Mouse (Mus musculus) mature B cell (primary cell): ENCODE data around the gene Slc25a31.

Source experiments
- in situ Hi-C: fragments of 300-500 bp; cut with MboI; formaldehyde crosslinking; loops from 2 replicates; pipeline ENCODE4 v1.14.3; 2019

The Slc25a31 gene

DNA sequence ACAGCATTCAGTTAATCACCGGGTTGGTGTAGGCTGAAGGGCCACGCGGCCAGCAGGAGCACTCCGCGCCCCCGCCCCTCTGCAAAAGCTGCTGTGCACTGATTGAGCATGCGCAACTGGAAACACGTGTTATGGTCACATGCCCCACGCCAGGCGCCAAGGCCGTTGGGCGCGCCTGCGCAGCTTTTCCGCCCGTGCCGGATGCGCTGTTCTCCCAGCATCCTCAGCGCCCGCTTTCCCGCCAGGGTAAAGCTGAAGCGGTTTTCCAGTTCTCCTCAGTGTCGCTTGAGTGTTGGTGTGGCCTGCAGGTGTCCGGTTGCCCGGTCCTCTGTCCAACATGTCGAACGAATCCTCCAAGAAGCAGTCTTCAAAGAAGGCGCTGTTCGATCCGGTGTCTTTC is at the start of gene Slc25a31:
Slc25a31 (plus strand) TSS at position 201 of the 400 bp plus-strand sequence.
- in situ Hi-C loops = no loop called here

DNA sequence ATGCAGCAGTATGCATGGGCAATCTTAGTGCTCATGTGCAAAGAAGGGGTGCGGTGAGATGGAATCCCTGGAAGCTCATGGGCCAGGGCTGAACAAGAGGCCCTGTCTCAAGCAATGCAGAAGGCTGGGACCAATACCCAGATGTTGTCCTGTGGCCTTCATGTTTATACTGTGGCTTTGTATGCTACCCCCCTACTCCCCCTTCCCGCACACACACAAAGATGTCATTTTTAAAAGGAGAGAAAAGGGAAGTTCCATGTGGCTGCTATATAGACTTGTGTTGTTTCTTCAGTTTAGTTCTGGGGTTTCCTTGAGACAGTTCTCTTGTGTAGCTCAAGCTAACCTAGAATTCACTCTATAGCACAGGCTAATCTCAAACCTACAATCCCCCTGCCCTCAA is 48.4 kb upstream of the Slc25a31 start:
- in situ Hi-C loops = no loop called here

DNA sequence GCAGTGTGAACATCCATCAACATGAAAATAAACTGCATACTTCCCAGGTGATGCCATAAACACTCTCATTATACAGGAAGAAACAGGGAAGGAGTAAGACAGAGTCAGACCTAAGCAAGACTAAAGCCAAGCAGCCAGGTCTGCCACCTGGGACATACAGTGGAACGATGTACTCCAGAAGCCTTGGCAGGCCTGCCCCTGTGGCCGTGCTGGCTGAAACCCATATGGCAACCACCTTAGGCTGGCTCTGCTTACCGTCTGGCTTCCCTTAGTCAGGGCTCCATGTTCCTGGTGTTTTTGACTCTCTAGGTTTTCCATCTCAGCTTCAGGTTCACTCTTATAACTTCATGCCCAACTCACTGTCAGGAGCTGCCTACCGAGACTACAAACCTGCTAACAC is 42.5 kb upstream of the Slc25a31 start:
- in situ Hi-C loops = no loop called here

DNA sequence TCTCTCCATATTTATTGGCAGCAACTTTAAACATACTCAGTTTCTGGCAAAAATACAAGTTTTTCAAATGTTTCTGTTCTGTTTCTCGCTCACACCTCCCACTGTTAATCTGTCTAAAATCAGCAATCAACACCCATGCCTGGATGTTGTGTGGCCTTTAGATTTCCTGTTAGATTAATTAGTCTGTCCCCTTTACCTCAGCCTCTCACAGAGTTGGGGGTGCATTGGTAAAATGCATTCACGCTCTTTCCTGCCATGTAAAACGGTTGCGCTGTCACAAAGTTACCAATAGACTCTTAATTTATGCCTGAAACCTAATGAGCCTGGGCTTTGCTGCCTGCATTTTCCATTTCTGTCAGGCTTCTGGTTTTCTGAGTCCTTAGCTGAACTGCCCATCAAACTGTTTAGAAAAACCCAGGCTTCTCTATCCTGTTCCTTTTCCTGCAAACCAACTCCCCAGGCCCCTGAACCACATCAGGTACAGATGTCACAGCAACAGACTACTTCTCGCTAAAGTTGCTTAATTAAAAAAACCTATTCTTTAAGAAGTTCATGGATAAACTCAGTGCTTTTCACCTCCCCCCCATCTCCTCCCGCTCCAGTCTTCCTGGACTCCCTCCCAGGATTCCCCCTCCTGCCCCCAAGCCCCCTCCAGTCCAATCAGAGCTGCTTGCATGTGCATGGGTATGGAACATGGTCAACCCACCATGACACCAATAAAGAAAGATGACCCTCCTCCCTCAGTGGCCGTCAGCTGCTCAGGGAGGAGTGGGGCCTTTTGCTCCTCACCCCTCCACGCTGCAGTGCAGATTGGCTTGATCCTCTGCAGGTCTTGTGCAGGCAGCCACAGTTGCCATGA is 41.6 kb upstream of the Slc25a31 start:
- in situ Hi-C loops = no loop called here

DNA sequence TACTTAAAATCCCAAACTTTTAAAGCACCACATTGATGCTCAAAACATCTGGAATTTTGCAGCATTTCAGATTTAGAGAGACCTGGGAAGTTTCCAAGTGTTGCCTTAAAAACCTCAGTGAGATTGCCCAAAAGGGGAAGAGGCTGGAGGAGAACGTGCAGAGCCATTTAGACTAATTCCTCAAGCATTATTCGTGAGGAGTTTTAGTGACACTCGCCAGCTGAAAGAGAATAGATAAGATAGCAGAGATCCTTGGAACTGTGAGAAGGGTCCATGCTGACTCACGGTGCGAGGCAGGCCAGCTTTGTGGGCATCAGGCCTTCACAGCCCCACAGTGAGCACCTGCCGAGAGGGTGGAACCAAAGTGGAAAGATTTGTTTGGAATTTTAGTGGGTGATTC is 39.8 kb upstream of the Slc25a31 start:
- in situ Hi-C loops = no loop called here

DNA sequence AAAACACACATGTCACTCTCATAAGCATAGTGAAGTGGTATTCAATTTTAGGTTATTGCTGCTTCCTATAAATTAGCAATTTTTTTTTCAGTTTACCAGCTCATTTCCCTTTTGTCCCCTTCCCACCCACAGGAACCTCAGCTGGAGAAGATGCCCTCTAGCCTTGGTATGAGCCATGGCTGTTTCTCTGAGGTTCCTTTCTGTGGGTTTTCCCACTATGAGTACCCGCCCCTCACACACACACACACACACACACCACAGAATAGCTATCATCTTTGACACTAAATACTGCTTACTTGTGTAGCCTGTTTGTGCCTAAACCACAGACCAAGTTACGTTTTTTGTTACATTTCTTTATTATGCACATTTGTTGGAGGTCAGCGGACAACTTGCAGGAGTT is 39.3 kb upstream of the Slc25a31 start:
- in situ Hi-C loops = no loop called here

DNA sequence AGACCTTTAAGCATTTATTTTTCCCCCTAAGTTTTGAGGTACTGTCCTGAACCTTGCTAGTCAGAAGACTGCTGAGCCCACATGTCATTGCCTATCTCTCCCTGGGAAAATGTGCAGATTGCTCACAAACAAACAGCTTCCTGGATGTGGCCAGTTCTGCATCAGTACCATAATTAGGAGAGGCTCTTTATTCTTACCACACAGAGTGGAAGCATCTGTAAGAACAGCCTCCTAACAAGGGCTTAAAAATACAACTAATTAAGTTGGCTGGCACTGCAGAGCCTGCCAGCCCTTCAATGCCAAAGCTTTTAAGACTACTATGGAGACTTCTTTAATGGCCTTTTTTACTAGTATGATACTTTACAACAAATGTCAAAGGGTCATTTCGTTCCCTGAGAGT is 35.1 kb upstream of the Slc25a31 start:
- in situ Hi-C loops = no loop called here

DNA sequence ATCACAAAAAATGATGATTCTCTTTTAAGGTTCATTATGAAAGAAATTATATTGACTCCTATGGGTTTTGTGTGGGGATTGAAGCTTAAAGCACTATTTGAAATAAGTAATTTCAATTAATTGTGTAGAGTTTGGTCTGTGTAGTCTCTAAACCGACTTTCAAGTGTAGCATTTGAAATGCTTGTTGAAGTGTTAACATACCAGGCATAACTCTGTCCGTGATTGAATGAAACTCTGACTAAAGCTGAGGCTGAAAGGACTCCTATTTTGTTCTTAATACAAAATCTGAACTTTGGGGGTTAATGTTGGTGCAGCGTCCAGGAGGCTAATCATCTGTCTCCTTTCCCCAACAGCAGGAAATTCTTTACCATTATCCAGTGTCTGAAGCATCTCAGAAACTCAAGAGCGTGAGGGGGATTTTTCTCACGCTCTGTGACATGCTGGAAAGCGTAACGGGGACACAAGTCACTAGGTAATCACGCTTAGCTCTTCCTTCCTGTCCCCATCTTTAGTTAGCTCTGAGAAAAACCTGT is 33.7 kb upstream of the Slc25a31 start:
- in situ Hi-C loops = no loop called here

DNA sequence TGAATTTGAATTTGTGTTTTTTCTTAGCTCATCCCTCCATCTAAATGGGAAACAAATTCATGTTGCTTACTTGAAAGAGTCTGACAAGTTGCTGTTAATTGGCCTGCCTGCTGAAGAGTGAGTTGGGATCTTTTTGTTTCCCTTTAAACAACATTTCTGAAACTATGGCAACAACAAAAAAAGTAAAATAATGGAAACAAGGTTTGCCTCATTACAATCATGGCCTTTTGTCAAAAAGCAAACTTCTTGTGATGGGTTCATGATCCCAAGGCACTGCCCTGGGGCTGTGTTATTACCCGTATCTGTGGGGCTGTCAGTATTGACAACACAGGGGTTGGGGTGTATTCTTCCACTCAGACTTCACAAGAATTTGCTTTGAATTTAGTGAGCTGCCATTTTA is 29.8 kb upstream of the Slc25a31 start:
- in situ Hi-C loops = no loop called here

DNA sequence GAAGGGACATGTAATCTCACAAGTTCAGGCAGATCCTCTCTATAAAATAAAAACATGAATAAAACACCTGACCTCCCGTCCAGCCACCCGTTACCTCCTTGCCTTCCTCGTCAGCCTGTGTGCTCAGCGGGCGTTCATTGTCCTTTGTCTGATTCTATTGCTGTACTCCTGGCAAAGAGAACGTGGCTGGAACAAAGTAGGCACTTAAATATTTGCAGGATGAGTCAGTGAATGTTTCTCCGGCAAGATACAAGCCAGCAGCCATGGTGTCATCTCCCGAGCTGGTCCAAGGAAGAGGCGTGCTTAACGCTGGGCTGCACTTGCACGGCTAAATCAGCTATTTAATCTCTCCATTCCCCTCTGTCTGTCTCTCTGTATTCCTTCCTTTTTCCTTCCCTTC is 26.3 kb upstream of the Slc25a31 start:
- in situ Hi-C loops = no loop called here

DNA sequence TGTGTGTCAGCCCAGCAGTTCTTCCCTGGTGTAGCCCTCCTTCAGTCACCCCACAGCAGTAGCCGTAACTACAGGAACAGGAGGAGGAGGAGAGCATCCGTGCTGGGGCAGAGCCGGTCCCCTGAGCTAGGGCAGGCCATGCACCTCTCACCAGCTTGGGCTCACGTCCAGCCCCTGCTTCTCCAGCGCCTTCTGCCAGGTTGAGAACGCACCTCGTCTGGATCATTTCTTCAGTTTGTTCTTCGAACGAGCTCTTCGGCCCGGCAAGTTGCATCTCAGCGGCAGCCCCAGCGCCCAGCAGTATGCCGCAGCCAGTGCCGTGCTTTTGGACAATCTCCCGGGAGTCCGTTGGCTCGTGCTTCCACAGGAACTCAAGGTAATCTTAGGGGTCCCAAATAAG is 25.5 kb upstream of the Slc25a31 start:
- in situ Hi-C loops = no loop called here

DNA sequence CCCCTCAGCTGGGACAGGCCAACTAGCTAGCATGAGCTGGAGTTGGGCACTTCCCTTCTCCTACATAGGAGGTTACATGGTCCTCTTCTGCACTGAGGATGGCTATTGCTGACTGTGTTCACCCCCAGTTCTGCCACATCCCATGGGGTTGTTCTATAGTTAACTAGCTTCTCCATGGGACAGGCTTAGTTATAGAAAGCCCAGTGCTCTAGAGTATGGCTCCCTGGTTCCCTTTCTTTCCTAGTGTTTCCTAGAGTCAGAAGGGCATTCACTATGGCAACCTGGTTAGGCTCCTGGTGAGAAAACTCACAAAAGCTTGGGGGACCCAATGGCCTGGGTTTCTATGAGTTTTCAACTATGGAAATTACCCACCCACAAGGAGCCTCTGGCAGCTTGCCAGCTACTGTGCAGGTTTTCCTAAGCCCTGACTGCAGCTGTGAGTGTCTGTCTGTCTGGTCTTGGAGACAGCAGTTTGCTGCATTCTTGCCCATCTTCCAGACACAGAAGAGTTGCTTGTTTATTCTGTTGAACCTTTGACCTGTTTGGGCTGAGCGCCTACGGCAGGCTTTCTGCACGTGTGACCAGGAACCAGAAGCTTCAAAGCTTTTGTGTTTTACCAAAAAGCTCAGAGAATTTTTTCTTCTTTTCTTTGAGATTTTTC is 22.7 kb upstream of the Slc25a31 start:
- in situ Hi-C loops = no loop called here

DNA sequence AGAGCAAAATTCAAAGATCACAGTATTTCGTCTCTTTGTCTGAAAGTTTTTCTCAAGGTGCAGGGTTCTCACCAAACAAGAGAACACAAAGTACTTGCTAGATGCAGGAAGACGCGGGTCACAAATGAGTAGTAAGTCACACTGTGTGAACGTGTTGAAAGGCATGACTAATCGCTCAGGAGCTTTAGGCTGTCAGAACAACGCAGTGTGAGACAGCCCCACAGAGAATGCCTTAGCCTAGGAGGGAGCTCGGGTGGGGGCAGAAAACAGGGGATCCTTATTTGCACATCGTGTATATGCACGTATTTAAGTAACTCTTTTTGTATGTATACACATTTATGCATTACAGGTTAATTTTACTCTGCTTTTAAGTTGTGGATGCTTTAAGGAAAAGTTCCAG is 21.8 kb upstream of the Slc25a31 start:
- in situ Hi-C loops = no loop called here

DNA sequence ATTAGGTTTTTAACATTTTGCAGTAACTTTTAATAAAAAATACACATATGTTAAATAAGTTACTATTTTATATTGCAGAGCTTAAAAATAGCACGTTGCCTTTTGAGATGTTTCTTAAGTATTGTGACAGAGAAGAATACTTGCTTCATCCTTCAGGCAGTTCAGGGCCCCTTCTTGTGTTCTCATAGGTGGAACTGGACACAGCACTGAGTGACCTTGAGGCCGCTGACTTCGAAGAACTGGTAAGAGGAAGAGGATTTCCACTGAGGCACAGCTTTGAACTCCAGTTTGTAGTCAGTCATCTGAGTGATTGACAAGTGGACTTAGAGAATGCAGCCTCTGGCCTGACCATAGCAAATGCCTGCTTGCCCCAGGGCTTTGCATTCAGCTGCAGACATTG is 21.1 kb upstream of the Slc25a31 start:
- in situ Hi-C loops = no loop called here

DNA sequence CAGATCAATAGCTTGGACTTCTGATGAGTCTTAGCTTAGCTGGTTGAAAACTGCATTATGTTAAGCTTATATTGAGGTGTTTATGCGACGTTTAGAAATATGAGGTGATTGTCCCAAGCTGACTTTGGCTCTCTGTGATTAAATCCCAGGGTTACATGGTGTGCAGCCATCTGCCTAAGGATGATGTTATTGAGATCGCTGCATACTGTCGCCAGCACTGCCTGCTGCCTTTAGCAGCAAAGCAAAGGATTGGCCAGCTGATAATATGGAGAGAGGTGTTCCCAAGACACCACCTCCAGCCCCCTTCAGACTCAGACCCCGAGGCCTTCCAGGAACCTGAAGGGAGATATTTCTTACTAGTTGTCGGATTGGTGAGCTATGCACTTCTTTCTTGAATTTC is 17.1 kb upstream of the Slc25a31 start:
- in situ Hi-C loops = no loop called here

DNA sequence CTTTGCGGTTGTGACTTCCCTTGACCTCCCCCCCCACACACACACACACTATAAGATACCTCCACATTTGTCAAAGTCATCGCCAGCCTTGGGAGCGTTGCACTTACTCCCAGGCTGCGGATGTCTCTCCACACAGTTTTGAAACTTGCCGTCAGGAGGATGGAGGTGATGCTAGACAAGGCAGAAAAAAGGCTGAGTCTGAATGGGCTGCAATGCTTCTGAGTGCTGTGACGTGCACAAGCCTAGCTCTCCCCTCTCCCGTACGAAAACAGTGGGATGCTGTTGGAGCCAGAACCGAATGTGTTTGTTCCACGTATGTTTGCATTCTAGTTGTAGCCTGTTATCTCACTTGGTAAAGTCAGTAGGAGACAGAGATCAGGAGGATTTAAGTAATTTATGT is 15.2 kb upstream of the Slc25a31 start:
- in situ Hi-C loops = no loop called here

DNA sequence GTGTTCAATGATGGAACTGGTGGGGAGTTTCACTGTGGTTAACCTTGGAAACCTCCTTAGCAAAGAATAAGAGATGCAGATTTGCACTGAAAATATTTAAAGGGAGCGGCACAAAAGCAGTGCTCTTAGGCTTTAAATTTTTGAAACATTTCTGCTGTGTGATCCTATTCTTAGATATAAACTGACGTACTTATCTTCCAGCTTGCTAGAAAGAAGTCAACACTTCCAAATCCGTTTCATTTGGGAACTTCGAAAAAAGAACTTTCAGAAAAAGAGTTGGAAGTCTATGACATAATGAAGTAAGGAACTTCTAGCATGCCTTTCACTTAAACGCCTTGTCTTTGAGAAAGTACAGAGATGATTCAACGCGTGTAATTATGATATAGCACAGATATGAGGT is 14.7 kb upstream of the Slc25a31 start:
- in situ Hi-C loops = no loop called here

DNA sequence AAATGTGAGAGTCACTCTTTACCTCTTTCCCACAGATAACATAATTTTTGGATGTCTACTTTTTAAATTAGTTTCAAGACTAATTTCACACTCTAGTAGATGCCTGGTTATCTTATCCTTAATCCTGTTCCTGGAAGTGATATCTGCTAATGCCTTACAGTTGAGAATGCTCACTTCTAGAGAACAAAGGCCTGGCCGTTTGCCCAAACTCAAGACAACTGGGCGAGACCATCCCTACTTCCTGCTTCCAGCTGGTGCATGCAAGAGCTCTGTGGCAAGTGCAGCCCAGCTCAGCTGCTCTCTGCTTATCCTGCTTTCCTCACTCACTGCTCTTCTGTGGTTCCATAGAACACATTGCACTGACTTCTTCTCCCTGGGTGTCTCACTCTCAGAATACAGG is 14.2 kb upstream of the Slc25a31 start:
- in situ Hi-C loops = no loop called here

DNA sequence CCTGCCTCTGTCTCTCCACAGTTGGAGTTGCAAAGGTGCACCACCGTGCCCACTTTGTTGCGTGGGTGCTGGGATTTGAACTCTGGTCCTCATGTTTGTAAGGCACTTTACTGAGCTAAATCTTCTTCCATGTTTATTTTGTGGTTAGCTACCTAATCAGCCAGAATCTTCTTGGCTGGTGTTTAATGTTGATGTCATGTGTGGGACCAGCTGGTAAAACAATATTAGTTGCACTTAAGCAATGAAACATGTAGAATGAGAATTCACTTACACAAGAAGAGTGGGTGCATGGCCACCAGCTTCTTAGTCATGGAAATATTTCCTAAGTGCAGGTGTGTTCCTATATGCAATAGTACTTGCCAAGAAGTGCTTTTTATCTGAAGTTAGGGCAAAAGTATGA is 13.5 kb upstream of the Slc25a31 start:
- in situ Hi-C loops = no loop called here

DNA sequence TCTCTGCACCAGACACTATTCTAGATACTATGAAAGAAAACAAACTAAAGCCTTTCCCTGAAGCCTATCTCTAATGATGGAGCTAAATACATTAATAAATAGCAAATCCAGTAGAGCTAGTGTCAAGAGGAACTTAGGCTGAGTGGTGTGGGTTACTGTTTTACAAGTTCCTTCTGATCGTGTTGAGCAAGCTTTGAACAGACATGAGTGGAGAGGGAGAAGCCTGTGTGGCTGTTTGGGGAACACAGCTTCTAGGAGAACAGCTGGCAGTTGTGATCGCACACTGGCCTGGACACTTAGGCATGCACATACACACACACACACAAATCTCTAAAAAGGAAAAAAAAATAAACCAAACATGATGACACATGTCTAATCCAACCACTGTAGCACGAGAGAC is 9.8 kb upstream of the Slc25a31 start:
- in situ Hi-C loops = no loop called here

DNA sequence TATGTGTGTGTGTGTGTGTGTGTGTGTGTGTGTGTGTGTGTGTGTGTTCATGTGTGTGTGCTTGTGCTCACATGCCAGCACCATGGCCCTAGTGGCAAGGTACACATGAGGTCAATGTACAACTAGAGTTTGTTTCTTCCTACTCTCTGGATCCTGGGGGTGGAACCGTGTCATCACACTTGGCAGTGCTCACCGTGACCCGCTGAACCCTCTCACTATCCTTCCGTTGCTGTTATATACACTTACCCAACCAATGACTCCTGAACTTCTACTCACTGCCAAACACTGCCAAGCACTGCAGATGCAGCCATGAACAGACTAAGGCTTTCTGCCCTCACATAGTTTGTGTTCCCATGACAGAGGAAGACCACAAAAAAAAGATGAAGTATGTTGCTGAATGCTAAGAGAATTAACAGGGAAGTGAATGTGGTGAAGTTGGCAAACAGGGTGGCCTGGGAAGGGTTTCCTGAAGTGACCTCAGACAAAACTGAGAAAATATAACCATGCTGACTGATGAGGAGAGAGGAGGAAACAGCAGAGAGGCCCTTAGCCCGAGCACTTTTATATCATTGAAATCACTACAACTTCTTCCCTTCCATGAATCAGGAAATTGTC is 3.7 kb upstream of the Slc25a31 start:
- in situ Hi-C loops = no loop called here

DNA sequence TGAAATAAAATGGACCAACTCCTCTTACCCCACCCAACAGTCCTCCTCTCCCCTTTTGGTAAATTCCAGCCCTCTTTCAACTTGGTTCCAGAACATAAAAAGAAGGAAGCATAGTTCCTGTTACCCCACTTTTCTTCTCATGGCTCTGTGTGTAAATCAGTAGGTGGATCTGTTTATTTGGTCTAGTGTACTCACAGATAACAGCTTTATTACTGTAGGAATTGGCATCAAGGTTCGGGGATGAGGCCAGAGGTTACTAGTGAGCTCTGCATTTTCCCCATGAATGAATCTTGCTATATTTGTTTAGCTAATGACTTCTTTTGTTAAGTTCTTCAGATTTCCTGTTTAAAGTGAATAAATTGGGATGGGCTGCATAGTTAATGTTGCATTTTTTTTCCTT is 7.4 kb downstream of the Slc25a31 start:
- in situ Hi-C loops = no loop called here

DNA sequence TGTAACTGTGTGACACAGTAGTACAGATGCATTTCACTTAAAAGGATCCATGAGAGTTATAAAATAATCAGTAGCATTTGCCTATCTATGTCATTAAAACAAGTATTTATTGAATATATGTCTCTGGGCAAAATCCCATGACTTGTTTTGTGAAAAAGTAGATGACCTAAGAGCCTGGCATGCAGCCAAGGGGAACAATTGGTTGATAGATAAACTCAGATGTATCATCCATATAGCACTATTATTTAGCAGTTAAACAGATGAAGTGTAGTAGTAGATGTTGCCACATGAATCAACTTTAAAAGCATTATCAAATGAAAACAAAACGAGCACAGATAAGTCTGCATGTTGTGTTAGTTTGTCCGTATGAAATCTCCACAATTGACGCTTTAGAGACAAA is 10.4 kb downstream of the Slc25a31 start:
- in situ Hi-C loops = no loop called here
